Mouse (Mus musculus) right cerebral cortex, adult 18-20 months (tissue): ENCODE data around the gene Slc25a31.

Experiments
- DNase-seq: peaks from one replicate; pipeline ENCODE4 v3.0.0; 2022; ENCODE audit warnings: mixed read lengths

Slc25a31 gene

GRCm38 (mm10) chr3:40738381-40738912 lies 29.8 kb downstream of the Slc25a31 start:
- no peak for DNase-seq

- DNase-seq: no peak
Observed at GRCm38 (mm10) chr3:40744024-40744835, 35.6 kb downstream of the Slc25a31 start, which contains the start of gene Hspa4l. TSS of gene Hspa4l (plus strand) at chr3:40744495.

- peak; percentile 94 for DNase-seq
Observed at GRCm38 (mm10) chr3:40744836-40745660, 36.4 kb downstream of the Slc25a31 start.

- peak; percentile 12 for DNase-seq
Observed at GRCm38 (mm10) chr3:40745661-40746547, 37.2 kb downstream of the Slc25a31 start.

- DNase-seq: no peak
Observed at GRCm38 (mm10) chr3:40760746-40761145, 52.1 kb downstream of the Slc25a31 start.

GRCm38 (mm10) chr3:40761312-40761711 lies 52.7 kb downstream of the Slc25a31 start:
- DNase-seq: no peak
